Mouse (Mus musculus) hindbrain, postnatal 0 days (tissue): Measurements from ENCODE around the gene Pygo1. TPM values are rescaled to one million over a fixed set of nuclear protein-coding genes. Genes with fewer than 3 reads are reported as not detected.

Source experiments
- ATAC-seq: fragments of 200-750 bp; cut with Nextera tagmentation; 2 replicates; pipeline ENCODE4 v1.8.0; 2017; ENCODE audit warnings: mild to moderate bottlenecking, moderate TSS enrichment, moderate library complexity
- DNase-seq: peaks from one replicate; pipeline ENCODE4 v3.0.0-alpha.2; 2015; ENCODE audit warnings: low spot score
- H3K27ac ChIP-seq: fragments of 300-500 bp; sonication (generic); 2 replicates; pipeline ENCODE4 v1.5.1; 2014; ENCODE audit warnings: mild to moderate bottlenecking
- H3K27me3 ChIP-seq: fragments of 300-500 bp; sonication (generic); 2 replicates; pipeline ENCODE4 v1.6.1; 2014; ENCODE audit warnings: low read length, mixed read lengths; ENCODE audit not compliant: insufficient read depth
- H3K36me3 ChIP-seq: fragments of 300-500 bp; sonication (generic); 2 replicates; pipeline ENCODE4 v1.6.1; 2014; ENCODE audit warnings: low read length, mixed read lengths; ENCODE audit not compliant: insufficient read depth
- H3K4me1 ChIP-seq: fragments of 300-500 bp; sonication (generic); 2 replicates; pipeline ENCODE4 v1.6.1; 2014; ENCODE audit warnings: antibody characterized with exemption, low read length, mixed read lengths; ENCODE audit not compliant: insufficient read depth
- H3K4me2 ChIP-seq: fragments of 300-500 bp; sonication (generic); 2 replicates; pipeline ENCODE4 v1.6.1; 2014; ENCODE audit warnings: low read depth, mild to moderate bottlenecking, low read length, moderate library complexity, mixed read lengths
- H3K4me3 ChIP-seq: fragments of 300-500 bp; sonication (generic); 2 replicates; pipeline ENCODE4 v1.5.1; 2014; ENCODE audit warnings: low read length
- H3K9ac ChIP-seq: fragments of 300-500 bp; sonication (generic); replicated peaks from 2 replicates; pipeline ENCODE4 v1.6.1; 2014; ENCODE audit warnings: mild to moderate bottlenecking, low read length, moderate library complexity, mixed read lengths
- H3K9me3 ChIP-seq: fragments of 300-500 bp; sonication (generic); 2 replicates; pipeline ENCODE4 v1.6.1; 2016; ENCODE audit warnings: low read length, mixed read lengths
- CTCF ChIP-seq: IDR thresholded peaks from 2 replicates; pipeline ENCODE4 v1.5.1; 2016; ENCODE audit warnings: antibody characterized with exemption, control low read depth, low read depth
- WGBS: fragments of 180-500 bp; shearing (Covaris S2); extraction: QIAGEN DNeasy Blood & Tissue Kit; methylation state at CpG from one replicate; pipeline ENCODE4 v1.1.7; 2014; 5-methylcytosine and 5-hydroxymethylcytosine counted together
- polyA plus RNA-seq: library from polyadenylated mRNA; unstranded; fragments of >200 nt; fragmentation: Nextera tagmentation; extraction: Ambion mirVana; gene quantifications from 2 replicates; pipeline ENCODE4 v1.2.1, GENCODE M21; 2015
- total RNA-seq: library from RNA; depleted of rRNA; stranded (reverse); fragments of >200 nt; gene quantifications from 2 replicates; pipeline ENCODE4 v1.2.3, GENCODE M21; 2014

Pygo1 gene
- total and polyA plus RNA-seq, 2 experiments from 2014 or later: 9.2 to 32.0 TPM

GRCm38 (mm10) chr9:72949572-72949971, 24.1 kb downstream of the Pygo1 start:
- no peak overlapping the region for H3K27ac ChIP-seq
- no peak overlapping the region for H3K9ac ChIP-seq
- no peak overlapping the region for H3K4me2 ChIP-seq
- no peak for DNase-seq
- WGBS: 82% methylated on average over 7 of the region's 7 CpGs
- no peak overlapping the region for H3K4me3 ChIP-seq
- no peak for ATAC-seq
- H3K4me1 ChIP-seq: no peaks in the 10 kb centered on the region
- H3K27me3 ChIP-seq: no peaks in the 10 kb centered on the region
- no peak for TF ChIP-seq CTCF
- H3K36me3 ChIP-seq: peaks cover 23% of the 10 kb centered on the region
- no peaks in the 10 kb centered on the region for H3K9me3 ChIP-seq

GRCm38 (mm10) chr9:72954746-72955145, 29.3 kb downstream of the Pygo1 start:
- peak; percentile 14 for DNase-seq
- no peaks in the 10 kb centered on the region for H3K4me1 ChIP-seq
- WGBS: 41% methylated on average over 2 of the region's 2 CpGs
- H3K4me2 ChIP-seq: no peak overlapping the region
- no peak overlapping the region for H3K9ac ChIP-seq
- H3K27ac ChIP-seq: no peak overlapping the region
- no peaks in the 10 kb centered on the region for H3K27me3 ChIP-seq
- no peak for ATAC-seq
- H3K4me3 ChIP-seq: no peak overlapping the region
- H3K36me3 ChIP-seq: no peaks in the 10 kb centered on the region
- TF ChIP-seq CTCF: peak; percentile 41
- H3K9me3 ChIP-seq: no peaks in the 10 kb centered on the region

- no peaks in the 10 kb centered on the region for H3K36me3 ChIP-seq
- ATAC-seq: peak; percentile 31; the same call in 1 of the 2 replicates
- WGBS: 8% methylated on average over 1 of the region's 1 CpGs
Measured at GRCm38 (mm10) chr9:72955546-72955945, 30.1 kb downstream of the Pygo1 start.

GRCm38 (mm10) chr9:72958521-72959450, 33.3 kb downstream of the Pygo1 start, which contains the start of the genes Dyx1c1 and Gm44503:
Gene Dyx1c1 (plus strand): TSS chr9:72958785.
Gene Gm44503 (plus strand): TSS chr9:72958852.
- peak within 1 kb of the TSS; percentile 37 for H3K9ac ChIP-seq
- peak; percentile 51 for TF ChIP-seq CTCF
- H3K36me3 ChIP-seq: no peaks in the 10 kb centered on the region
- ATAC-seq: peak; percentile 96
- peak within 1 kb of the TSS; percentile 55; the same call in 1 of the 2 replicates for H3K27ac ChIP-seq
- H3K27me3 ChIP-seq: no peaks in the 10 kb centered on the region
- peak within 1 kb of the TSS; percentile 59 for H3K4me3 ChIP-seq
- no peaks in the 10 kb centered on the region for H3K9me3 ChIP-seq
- H3K4me2 ChIP-seq: peak within 1 kb of the TSS; percentile 60
- no peaks in the 10 kb centered on the region for H3K4me1 ChIP-seq
- peak; percentile 94 for DNase-seq
- 1% methylated on average over 43 of the region's 43 CpGs for WGBS

More at GRCm38 (mm10) chr9:72955546-72955945, 30.1 kb downstream of the Pygo1 start:
- peak; percentile 79 for TF ChIP-seq CTCF
- no peak overlapping the region for H3K9ac ChIP-seq
- no peak overlapping the region for H3K4me2 ChIP-seq
- DNase-seq: peak; percentile 62
- H3K27ac ChIP-seq: no peak overlapping the region
- H3K4me1 ChIP-seq: no peaks in the 10 kb centered on the region
- no peaks in the 10 kb centered on the region for H3K27me3 ChIP-seq
- no peak overlapping the region for H3K4me3 ChIP-seq
- H3K9me3 ChIP-seq: no peaks in the 10 kb centered on the region

GRCm38 (mm10) chr9:72961346-72961745, 35.9 kb downstream of the Pygo1 start:
- DNase-seq: no peak
- H3K4me3 ChIP-seq: no peak overlapping the region
- H3K4me1 ChIP-seq: no peaks in the 10 kb centered on the region
- H3K27me3 ChIP-seq: no peaks in the 10 kb centered on the region
- WGBS: 74% methylated on average over 8 of the region's 8 CpGs
- no peak overlapping the region for H3K4me2 ChIP-seq
- no peak overlapping the region for H3K9ac ChIP-seq
- no peaks in the 10 kb centered on the region for H3K9me3 ChIP-seq
- H3K27ac ChIP-seq: no peak overlapping the region
- TF ChIP-seq CTCF: no peak
- no peak for ATAC-seq
- H3K36me3 ChIP-seq: no peaks in the 10 kb centered on the region

GRCm38 (mm10) chr9:72961959-72962358, 36.5 kb downstream of the Pygo1 start:
- H3K9ac ChIP-seq: no peak overlapping the region
- H3K36me3 ChIP-seq: no peaks in the 10 kb centered on the region
- H3K4me2 ChIP-seq: no peak overlapping the region
- H3K27ac ChIP-seq: no peak overlapping the region
- ATAC-seq: no peak
- no peak overlapping the region for H3K4me3 ChIP-seq
- WGBS: 73% methylated on average over 15 of the region's 15 CpGs
- H3K27me3 ChIP-seq: no peaks in the 10 kb centered on the region
- DNase-seq: no peak
- H3K9me3 ChIP-seq: no peaks in the 10 kb centered on the region
- TF ChIP-seq CTCF: no peak
- no peaks in the 10 kb centered on the region for H3K4me1 ChIP-seq
